Mouse (Mus musculus): ENCODE results near the gene Lims1. TPM values are rescaled to one million over a fixed set of nuclear protein-coding genes. Genes with fewer than 3 reads are reported as not detected.
A peak's percentile ranks its signal among the peaks of the same experiment; 100 is the strongest.

Gene Lims1
- polyA plus RNA-seq, 1 experiment from 2014 or later: 160 TPM

GRCm38 (mm10) chr10:58383282-58383681, 60.0 kb downstream of the Lims1 start:
- Histone ChIP-seq H3K9ac (no peak overlapping the region), H3K4me2 (no peak overlapping the region)
- ATAC-seq (ENCODE audit: insufficient number of reproducible peaks, low FRiP score): peak; percentile 80

GRCm38 (mm10) chr10:58383761-58384160, 60.5 kb downstream of the Lims1 start:
- H3K27ac ChIP-seq (ENCODE audit: poor library complexity, severe bottlenecking): peak overlapping the region; percentile 93
- peaks cover 44% of the 10 kb centered on the region for H3K4me1 ChIP-seq (replicated peaks)
- H3K27me3 ChIP-seq (replicated peaks): no peaks in the 10 kb centered on the region
- 0 out of 2 replicates have a peak, but pooled peaks cover 3% of the 10 kb centered on the region for H3K9me3 ChIP-seq (replicated peaks)
- 46% methylated on average over 2 of the region's 2 CpGs for WGBS
- ATAC-seq (ENCODE audit: insufficient number of reproducible peaks, low FRiP score): 0 out of 2 replicates have a peak, but pooled peaks have one; percentile 7
- H3K4me3 ChIP-seq: no peak overlapping the region
- no peaks in the 10 kb centered on the region for H3K36me3 ChIP-seq
- H3K4me2 ChIP-seq: peak overlapping the region; percentile 24; the same call in 1 of the 2 replicates
- peak overlapping the region; percentile 23; the same call in 1 of the 2 replicates for H3K9ac ChIP-seq

More at GRCm38 (mm10) chr10:58383282-58383681, 60.0 kb downstream of the Lims1 start:
- 13% methylated on average over 3 of the region's 3 CpGs for WGBS
- H3K36me3 ChIP-seq: no peaks in the 10 kb centered on the region
- H3K4me3 ChIP-seq: no peak overlapping the region
- H3K9me3 ChIP-seq (replicated peaks): 0 out of 2 replicates have a peak, but pooled peaks cover 3% of the 10 kb centered on the region
- peaks cover 44% of the 10 kb centered on the region for H3K4me1 ChIP-seq (replicated peaks)
- peak overlapping the region; percentile 93 for H3K27ac ChIP-seq (ENCODE audit: poor library complexity, severe bottlenecking)
- no peaks in the 10 kb centered on the region for H3K27me3 ChIP-seq (replicated peaks)

GRCm38 (mm10) chr10:58385629-58386028, 62.4 kb downstream of the Lims1 start:
- no peak overlapping the region for H3K4me2 ChIP-seq
- no peak overlapping the region for H3K9ac ChIP-seq
- H3K36me3 ChIP-seq: no peaks in the 10 kb centered on the region
- ATAC-seq (ENCODE audit: insufficient number of reproducible peaks, low FRiP score): no peak
- no peak overlapping the region for H3K4me3 ChIP-seq
- no peaks in the 10 kb centered on the region for H3K27me3 ChIP-seq (replicated peaks)
- H3K27ac ChIP-seq (ENCODE audit: poor library complexity, severe bottlenecking): no peak overlapping the region
- H3K9me3 ChIP-seq (replicated peaks): no peaks in the 10 kb centered on the region
- 79% methylated on average over 5 of the region's 5 CpGs for WGBS
- peaks cover 46% of the 10 kb centered on the region for H3K4me1 ChIP-seq (replicated peaks)

DNA sequence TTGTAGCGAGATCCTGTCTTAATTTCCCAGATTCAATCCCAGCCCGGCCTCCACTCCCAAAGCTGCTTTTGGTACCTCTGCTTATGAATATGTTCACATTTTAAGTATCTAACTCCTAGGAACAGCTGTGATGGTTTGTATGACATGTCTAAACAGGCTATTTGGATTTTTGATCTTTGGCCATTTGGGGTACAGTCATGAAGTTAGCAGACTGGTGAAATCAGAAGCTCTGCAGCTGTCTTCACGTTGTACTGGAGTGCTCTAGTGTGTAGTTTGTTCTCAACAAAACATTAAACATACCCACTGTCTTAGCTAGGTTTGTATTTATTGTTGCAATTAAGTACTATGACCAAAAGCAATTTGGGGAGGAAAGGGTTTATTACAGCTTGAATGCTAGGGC, 63.7 kb downstream of the Lims1 start:
- Histone ChIP-seq H3K4me1 (replicated peaks) (peaks cover 46% of the 10 kb centered on the region), H3K36me3 (no peaks in the 10 kb centered on the region), H3K27ac (ENCODE audit: poor library complexity, severe bottlenecking) (no peak overlapping the region), H3K9ac (no peak overlapping the region), H3K27me3 (replicated peaks) (no peaks in the 10 kb centered on the region), H3K4me3 (no peak overlapping the region), H3K9me3 (replicated peaks) (no peaks in the 10 kb centered on the region), H3K4me2 (no peak overlapping the region)
- no peak for ATAC-seq (ENCODE audit: insufficient number of reproducible peaks, low FRiP score)
- WGBS: 90% methylated on average over 3 of the region's 3 CpGs

- Histone ChIP-seq H3K9me3 (replicated peaks) (no peaks in the 10 kb centered on the region), H3K4me3 (no peak overlapping the region), H3K4me2 (no peak overlapping the region), H3K36me3 (no peaks in the 10 kb centered on the region), H3K9ac (no peak overlapping the region), H3K27me3 (replicated peaks) (no peaks in the 10 kb centered on the region), H3K4me1 (replicated peaks) (peaks cover 48% of the 10 kb centered on the region), H3K27ac (ENCODE audit: poor library complexity, severe bottlenecking) (no peak overlapping the region)
- ATAC-seq (ENCODE audit: insufficient number of reproducible peaks, low FRiP score): no peak
- WGBS: 78% methylated on average over 3 of the region's 3 CpGs
These were observed 65.4 kb downstream of the Lims1 start for GRCm38 (mm10) chr10:58388648-58389047.

DNA sequence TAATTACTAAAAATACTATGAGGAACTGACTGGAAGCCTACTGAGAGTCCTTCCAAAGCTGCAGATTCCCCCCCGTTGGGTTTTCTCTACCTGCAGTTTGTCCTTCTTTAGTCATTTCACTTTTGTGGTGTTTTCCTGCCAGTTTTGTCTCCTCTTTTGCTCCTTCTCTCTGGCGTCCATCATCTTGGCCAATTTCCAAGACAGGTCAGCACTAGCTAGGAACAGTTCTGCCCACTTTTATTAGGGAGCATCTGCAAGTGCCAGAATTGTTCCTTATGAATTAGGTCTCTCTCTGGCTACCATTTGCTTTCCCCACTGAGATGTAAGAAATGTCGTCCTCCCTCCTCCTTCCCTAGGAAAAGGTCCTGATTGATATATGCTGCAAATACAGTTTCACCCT, 65.9 kb downstream of the Lims1 start:
- H3K9ac ChIP-seq: no peak overlapping the region
- no peaks in the 10 kb centered on the region for H3K9me3 ChIP-seq (replicated peaks)
- H3K4me1 ChIP-seq (replicated peaks): peaks cover 47% of the 10 kb centered on the region
- no peak overlapping the region for H3K4me2 ChIP-seq
- 68% methylated on average over 3 of the region's 3 CpGs for WGBS
- H3K4me3 ChIP-seq: no peak overlapping the region
- no peak overlapping the region for H3K27ac ChIP-seq (ENCODE audit: poor library complexity, severe bottlenecking)
- H3K36me3 ChIP-seq: no peaks in the 10 kb centered on the region
- ATAC-seq (ENCODE audit: insufficient number of reproducible peaks, low FRiP score): no peak
- no peaks in the 10 kb centered on the region for H3K27me3 ChIP-seq (replicated peaks)

DNA sequence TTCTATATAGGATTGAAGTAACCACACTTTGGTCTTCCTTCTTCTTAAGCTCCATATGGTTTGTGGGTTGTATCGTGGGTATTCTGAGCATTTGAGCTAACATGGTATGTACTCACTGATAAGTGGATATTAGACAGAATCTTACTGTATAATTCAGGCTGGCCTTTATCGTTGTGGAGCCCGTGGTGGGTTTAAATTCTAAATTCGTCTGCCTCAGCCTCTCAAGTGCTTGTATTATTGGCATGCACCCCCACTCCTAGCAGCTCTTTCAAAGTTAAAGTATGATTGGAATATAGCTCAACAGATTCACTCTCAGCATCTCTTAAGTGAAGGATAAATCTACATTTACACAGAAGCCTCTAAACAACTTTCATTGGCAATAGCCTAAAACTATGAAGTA, 69.2 kb downstream of the Lims1 start:
- Histone ChIP-seq H3K9ac (no peak overlapping the region), H3K27ac (ENCODE audit: poor library complexity, severe bottlenecking) (peak overlapping the region; percentile 92), H3K36me3 (no peaks in the 10 kb centered on the region), H3K9me3 (replicated peaks) (no peaks in the 10 kb centered on the region), H3K27me3 (replicated peaks) (no peaks in the 10 kb centered on the region), H3K4me3 (no peak overlapping the region), H3K4me2 (peak overlapping the region; percentile 45), H3K4me1 (replicated peaks) (peaks cover 54% of the 10 kb centered on the region)
- no peak for ATAC-seq (ENCODE audit: insufficient number of reproducible peaks, low FRiP score)
- 31% methylated on average over 4 of the region's 4 CpGs for WGBS

- Histone ChIP-seq H3K4me1 (replicated peaks) (peaks cover 54% of the 10 kb centered on the region), H3K27ac (ENCODE audit: poor library complexity, severe bottlenecking) (peak overlapping the region; percentile 97), H3K4me3 (no peak overlapping the region), H3K36me3 (no peaks in the 10 kb centered on the region), H3K9me3 (replicated peaks) (no peaks in the 10 kb centered on the region), H3K9ac (no peak overlapping the region), H3K4me2 (peak overlapping the region; percentile 51), H3K27me3 (replicated peaks) (no peaks in the 10 kb centered on the region)
- 35% methylated on average over 7 of the region's 7 CpGs for WGBS
- 0 out of 2 replicates have a peak, but pooled peaks have one; percentile 20 for ATAC-seq (ENCODE audit: insufficient number of reproducible peaks, low FRiP score)
These were observed 70.1 kb downstream of the Lims1 start for GRCm38 (mm10) chr10:58393026-58394014.

GRCm38 (mm10) chr10:58394170-58394569, 70.9 kb downstream of the Lims1 start:
- 23% methylated on average over 10 of the region's 10 CpGs for WGBS
- peak overlapping the region; percentile 83 for H3K9ac ChIP-seq
- H3K4me2 ChIP-seq: peak overlapping the region; percentile 75
- peak overlapping the region; percentile 55 for H3K4me3 ChIP-seq
- no peaks in the 10 kb centered on the region for H3K9me3 ChIP-seq (replicated peaks)
- peak; percentile 81 for ATAC-seq (ENCODE audit: insufficient number of reproducible peaks, low FRiP score)
- H3K4me1 ChIP-seq (replicated peaks): peaks cover 59% of the 10 kb centered on the region
- H3K27me3 ChIP-seq (replicated peaks): no peaks in the 10 kb centered on the region
- H3K36me3 ChIP-seq: peaks cover 8% of the 10 kb centered on the region
- H3K27ac ChIP-seq (ENCODE audit: poor library complexity, severe bottlenecking): peak overlapping the region; percentile 97

- peak overlapping the region; percentile 82 for H3K27ac ChIP-seq (ENCODE audit: poor library complexity, severe bottlenecking)
- H3K9me3 ChIP-seq (replicated peaks): no peaks in the 10 kb centered on the region
- peaks cover 12% of the 10 kb centered on the region for H3K36me3 ChIP-seq
- H3K9ac ChIP-seq: peak overlapping the region; percentile 63; the same call in 1 of the 2 replicates
- H3K4me2 ChIP-seq: peak overlapping the region; percentile 62
- H3K27me3 ChIP-seq (replicated peaks): no peaks in the 10 kb centered on the region
- H3K4me3 ChIP-seq: peak overlapping the region; percentile 39
- WGBS: 50% methylated on average over 4 of the region's 4 CpGs
- peaks cover 59% of the 10 kb centered on the region for H3K4me1 ChIP-seq (replicated peaks)
- no peak for ATAC-seq (ENCODE audit: insufficient number of reproducible peaks, low FRiP score)
These were observed 72.0 kb downstream of the Lims1 start for GRCm38 (mm10) chr10:58395315-58395714.

DNA sequence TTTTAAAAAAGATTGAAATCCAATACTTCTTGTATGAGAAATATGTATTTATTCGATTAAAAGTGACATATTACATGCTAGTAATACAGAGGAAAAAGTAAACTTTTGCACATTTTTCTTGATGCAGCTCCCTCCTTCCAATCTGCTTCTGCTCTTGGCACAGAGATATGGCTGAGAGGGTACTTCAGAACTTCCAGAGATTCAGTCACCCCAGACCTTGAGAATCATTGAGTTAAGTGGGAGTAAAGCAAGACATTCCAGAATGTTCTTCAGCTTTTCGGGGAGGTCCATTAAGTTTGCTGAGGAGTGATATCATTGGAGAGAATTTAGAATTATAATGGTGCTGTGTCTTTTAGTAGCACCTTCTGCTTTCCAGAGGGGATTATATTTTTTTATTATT, 72.5 kb downstream of the Lims1 start:
- peak overlapping the region; percentile 95 for H3K27ac ChIP-seq (ENCODE audit: poor library complexity, severe bottlenecking)
- peaks cover 12% of the 10 kb centered on the region for H3K36me3 ChIP-seq
- H3K27me3 ChIP-seq (replicated peaks): no peaks in the 10 kb centered on the region
- H3K4me1 ChIP-seq (replicated peaks): peaks cover 59% of the 10 kb centered on the region
- ATAC-seq (ENCODE audit: insufficient number of reproducible peaks, low FRiP score): no peak
- peak overlapping the region; percentile 35 for H3K4me3 ChIP-seq
- H3K4me2 ChIP-seq: peak overlapping the region; percentile 64
- H3K9me3 ChIP-seq (replicated peaks): no peaks in the 10 kb centered on the region
- WGBS: 56% methylated on average over 2 of the region's 2 CpGs
- peak overlapping the region; percentile 67; the same call in 1 of the 2 replicates for H3K9ac ChIP-seq
